In the genomic region with DNA sequence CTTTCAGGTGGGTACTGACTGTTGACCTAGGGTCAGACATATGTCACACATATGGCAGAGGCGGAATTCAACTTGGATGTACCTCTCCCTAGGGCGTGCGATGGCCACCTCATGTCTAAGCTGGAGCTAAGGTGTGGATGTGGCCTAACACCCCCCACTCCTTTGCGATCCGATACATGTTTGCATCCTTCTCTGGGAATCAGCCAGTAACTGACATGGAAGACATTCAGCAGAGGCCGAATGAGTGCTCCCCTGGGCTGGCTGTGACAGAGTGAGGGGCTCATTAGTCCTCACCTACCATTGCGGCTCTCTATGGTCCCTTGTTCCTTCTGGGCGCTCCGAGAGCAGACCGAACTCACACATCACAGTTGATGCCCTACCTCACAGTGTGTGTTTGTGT, we compare ENCODE assay signal across 8 mouse cellular contexts. TPM values are rescaled to one million over a fixed set of nuclear protein-coding genes. Genes with fewer than 3 reads are reported as not detected.
DNase-seq lines count a peak whose midpoint lies in the region; ATAC-seq lines count a peak whose summit lies in the region.

No protein-coding gene starts in this region.

- WGBS in embryonic facial prominence, embryonic 13.5 days: 82% methylated on average over 10 of the region's 10 CpGs
- 86% methylated on average over 10 of the region's 10 CpGs for WGBS in hindbrain, embryonic 15.5 days
- WGBS in midbrain, embryonic 16.5 days: 87% methylated on average over 10 of the region's 10 CpGs

- DNase-seq in layer of hippocampus, adult 9-11 months: peak; percentile 46
- DNase-seq in layer of hippocampus, adult 9-10 months (ENCODE audit: low spot score): no peak
- no peak for DNase-seq in right cerebral cortex, postnatal 25 days
- DNase-seq in urinary bladder, adult 18-20 months (ENCODE audit: low spot score in 2 of 2): no peak

- H3K4me1 ChIP-seq in embryonic facial prominence, embryonic 13.5 days: peaks cover 19% of the 10 kb centered on the region
- peaks cover 26% of the 10 kb centered on the region for H3K4me1 ChIP-seq in hindbrain, embryonic 15.5 days (replicated peaks)
- H3K4me1 ChIP-seq in midbrain, embryonic 16.5 days (ENCODE audit: control insufficient read depth, insufficient read depth, low read length): peaks cover 24% of the 10 kb centered on the region

- H3K27me3 ChIP-seq in embryonic facial prominence, embryonic 13.5 days: no peaks in the 10 kb centered on the region
- H3K27me3 ChIP-seq in hindbrain, embryonic 15.5 days: no peaks in the 10 kb centered on the region
- H3K27me3 ChIP-seq in midbrain, embryonic 16.5 days (ENCODE audit: control insufficient read depth, insufficient read depth, low read depth, low read length): no peaks in the 10 kb centered on the region

- peak overlapping the region; percentile 57 for H3K4me3 ChIP-seq in embryonic facial prominence, embryonic 13.5 days
- H3K4me3 ChIP-seq in hindbrain, embryonic 15.5 days: peak overlapping the region; percentile 65
- peak overlapping the region; percentile 79 for H3K4me3 ChIP-seq in midbrain, embryonic 16.5 days (ENCODE audit: low read depth, low read length)

- peak overlapping the region; percentile 77 for H3K4me2 ChIP-seq in embryonic facial prominence, embryonic 13.5 days
- peak overlapping the region; percentile 91 for H3K4me2 ChIP-seq in hindbrain, embryonic 15.5 days
- H3K4me2 ChIP-seq in midbrain, embryonic 16.5 days (ENCODE audit: low read length): peak overlapping the region; percentile 81

- peak overlapping the region; percentile 88 for H3K27ac ChIP-seq in embryonic facial prominence, embryonic 13.5 days
- H3K27ac ChIP-seq in hindbrain, embryonic 15.5 days (replicated peaks): peak overlapping the region; percentile 84
- H3K27ac ChIP-seq in midbrain, embryonic 16.5 days (ENCODE audit: low read length): peak overlapping the region; percentile 80

- no peaks in the 10 kb centered on the region for H3K9me3 ChIP-seq in embryonic facial prominence, embryonic 13.5 days
- H3K9me3 ChIP-seq in hindbrain, embryonic 15.5 days: no peaks in the 10 kb centered on the region
- no peaks in the 10 kb centered on the region for H3K9me3 ChIP-seq in midbrain, embryonic 16.5 days (replicated peaks; ENCODE audit: control insufficient read depth, low read length, poor library complexity, severe bottlenecking)

- peak overlapping the region; percentile 81 for H3K9ac ChIP-seq in embryonic facial prominence, embryonic 13.5 days
- peak overlapping the region; percentile 72 for H3K9ac ChIP-seq in hindbrain, embryonic 15.5 days
- peak overlapping the region; percentile 82 for H3K9ac ChIP-seq in midbrain, embryonic 16.5 days (ENCODE audit: low read depth, low read length)

- ATAC-seq in embryonic facial prominence, embryonic 13.5 days (ENCODE audit: insufficient number of reproducible peaks, insufficient read depth, low FRiP score, low TSS enrichment, low read depth): no peak
- no peak for ATAC-seq in hindbrain, embryonic 15.5 days (ENCODE audit: low FRiP score, low read depth)
- peak; percentile 16 for ATAC-seq in midbrain, embryonic 16.5 days
- no peak for ATAC-seq in inflammation-experienced regulatory T-cells, adult 6 months

- peaks cover 12% of the 10 kb centered on the region for H3K36me3 ChIP-seq in embryonic facial prominence, embryonic 13.5 days
- no peaks in the 10 kb centered on the region for H3K36me3 ChIP-seq in hindbrain, embryonic 15.5 days
- H3K36me3 ChIP-seq in midbrain, embryonic 16.5 days (ENCODE audit: control insufficient read depth, insufficient read depth, low read length): peaks cover 6% of the 10 kb centered on the region; the same call in 1 of the 2 replicates

RNA-seq across cellular contexts. Expression of a gene that starts 0.8 kb away (rescaled TPM):
- polyA plus RNA-seq in embryonic facial prominence, embryonic 13.5 days (2015; fragmentation: Nextera tagmentation; extraction: Ambion mirVana): 64.3 and 67.4 TPM in 2 replicates
- 34.5 and 34.8 TPM in 2 replicates for polyA plus RNA-seq in hindbrain, embryonic 15.5 days (2015; fragmentation: Nextera tagmentation; extraction: Ambion mirVana)
- polyA plus RNA-seq in midbrain, embryonic 16.5 days (2015; fragmentation: Nextera tagmentation; extraction: Ambion mirVana): 30.4 and 35.0 TPM in 2 replicates
- 10 to 100 TPM; 18.5 to 28.5 (median 23.3) TPM for polyA plus RNA-seq in inflammation-experienced regulatory T-cells, adult 6 months (2017; shearing (Covaris generic))

RNA-seq across cellular contexts. Expression of a gene that starts 11.1 kb away (rescaled TPM):
- polyA plus RNA-seq in embryonic facial prominence, embryonic 13.5 days (2015; fragmentation: Nextera tagmentation; extraction: Ambion mirVana): 7.2 and 7.5 TPM in 2 replicates
- 3.8 and 5.6 TPM in 2 replicates for polyA plus RNA-seq in hindbrain, embryonic 15.5 days (2015; fragmentation: Nextera tagmentation; extraction: Ambion mirVana)
- 2.1 and 2.8 TPM in 2 replicates for polyA plus RNA-seq in midbrain, embryonic 16.5 days (2015; fragmentation: Nextera tagmentation; extraction: Ambion mirVana)
- under 1 TPM in 1 of 3 experiments, not detected in 2; 0.68 TPM for polyA plus RNA-seq in inflammation-experienced regulatory T-cells, adult 6 months (2017; shearing (Covaris generic))

RNA-seq across cellular contexts. Expression of a gene that starts 17.2 kb away (rescaled TPM):
- 263 and 298 TPM in 2 replicates for polyA plus RNA-seq in embryonic facial prominence, embryonic 13.5 days (2015; fragmentation: Nextera tagmentation; extraction: Ambion mirVana)
- 231 and 239 TPM in 2 replicates for polyA plus RNA-seq in hindbrain, embryonic 15.5 days (2015; fragmentation: Nextera tagmentation; extraction: Ambion mirVana)
- 226 and 247 TPM in 2 replicates for polyA plus RNA-seq in midbrain, embryonic 16.5 days (2015; fragmentation: Nextera tagmentation; extraction: Ambion mirVana)
- 100 to 1,000 TPM; 197 to 219 (median 204) TPM for polyA plus RNA-seq in inflammation-experienced regulatory T-cells, adult 6 months (2017; shearing (Covaris generic))

RNA-seq across cellular contexts. Expression of a gene that starts 35.6 kb away (rescaled TPM):
- polyA plus RNA-seq in embryonic facial prominence, embryonic 13.5 days (2015; fragmentation: Nextera tagmentation; extraction: Ambion mirVana): 3.3 and 3.4 TPM in 2 replicates
- polyA plus RNA-seq in hindbrain, embryonic 15.5 days (2015; fragmentation: Nextera tagmentation; extraction: Ambion mirVana): 0.83 and 0.89 TPM in 2 replicates
- polyA plus RNA-seq in midbrain, embryonic 16.5 days (2015; fragmentation: Nextera tagmentation; extraction: Ambion mirVana): 0.42 and 0.64 TPM in 2 replicates
- 1 to 10 TPM; 2.0 to 4.7 (median 4.6) TPM for polyA plus RNA-seq in inflammation-experienced regulatory T-cells, adult 6 months (2017; shearing (Covaris generic))

RNA-seq across cellular contexts. Expression of a gene that starts 46.9 kb away (rescaled TPM):
- 0.08 and 2.4 TPM in 2 replicates for polyA plus RNA-seq in embryonic facial prominence, embryonic 13.5 days (2015; fragmentation: Nextera tagmentation; extraction: Ambion mirVana)
- 0.05 TPM in 1 of 2 replicates, not detected in the other for polyA plus RNA-seq in hindbrain, embryonic 15.5 days (2015; fragmentation: Nextera tagmentation; extraction: Ambion mirVana)
- polyA plus RNA-seq in midbrain, embryonic 16.5 days (2015; fragmentation: Nextera tagmentation; extraction: Ambion mirVana): 0.04 TPM in 1 of 2 replicates, not detected in the other
- polyA plus RNA-seq in inflammation-experienced regulatory T-cells, adult 6 months (2017; shearing (Covaris generic)): not detected
